Mouse (Mus musculus): ENCODE results near the gene Rgl3. TPM values are rescaled to one million over a fixed set of nuclear protein-coding genes. Genes with fewer than 3 reads are reported as not detected.

The Rgl3 gene
- total RNA-seq, 2 experiments from 2014 or later, result 0.18 to 0.21 TPM

- intact Hi-C loops (cut with DNase I; ENCODE audit: low total_unique reads), result no loop called here
- no peak for DNase-seq
Observed at GRCm38 (mm10) chr9:21988421-21989101, 685 bp downstream of the Rgl3 start.

GRCm38 (mm10) chr9:21987592-21988342, 1.5 kb downstream of the Rgl3 start:
- intact Hi-C loops (cut with DNase I; ENCODE audit: low total_unique reads), result no loop called here

GRCm38 (mm10) chr9:21983911-21984310, 5.3 kb downstream of the Rgl3 start:
- no peak for DNase-seq
- intact Hi-C loops (cut with DNase I; ENCODE audit: low total_unique reads), result no loop called here

More at GRCm38 (mm10) chr9:21987592-21988342, 1.5 kb downstream of the Rgl3 start:
- no peak for DNase-seq

DNA sequence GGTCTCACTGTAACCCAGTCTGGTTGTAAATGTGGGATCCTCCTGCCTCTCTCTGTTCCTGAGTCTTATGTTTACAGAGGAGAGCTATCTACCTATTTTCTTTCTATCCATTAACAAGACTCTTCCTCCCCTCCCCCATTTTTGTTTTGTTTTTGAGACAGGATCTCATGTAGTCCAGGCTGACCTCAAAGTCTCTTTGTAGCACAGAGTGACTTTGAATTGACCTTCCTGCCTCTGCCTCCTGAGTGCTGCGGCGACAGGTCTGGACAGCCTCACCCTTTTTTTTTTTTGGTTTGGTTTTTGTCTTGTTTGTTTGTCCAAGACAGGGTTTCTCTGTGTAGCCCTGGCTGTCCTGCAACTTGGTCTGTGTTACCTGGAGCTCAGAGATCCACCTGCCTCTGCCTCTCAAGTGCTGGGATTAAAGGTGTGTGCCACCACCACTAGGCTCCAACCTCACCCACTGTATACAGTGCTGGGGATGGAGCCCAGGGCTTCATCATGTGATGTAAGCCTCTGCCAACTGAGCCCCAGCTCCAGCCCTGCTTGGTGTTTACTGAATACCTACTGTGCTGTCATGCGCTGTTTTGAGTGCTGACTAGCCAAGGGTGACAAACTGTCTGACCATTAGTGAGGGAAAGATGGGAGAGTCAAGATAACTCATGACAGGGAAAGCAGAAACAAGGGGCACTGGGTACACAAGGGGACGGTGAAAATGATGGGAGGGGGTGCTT, 10.7 kb downstream of the Rgl3 start:
- no peak for DNase-seq
- intact Hi-C loops (cut with DNase I; ENCODE audit: low total_unique reads), result loop anchor here (10.0 kb wide), 1 partner anchor 166 kb away; no protein-coding TSS in a partner anchor

GRCm38 (mm10) chr9:21977972-21978371, 11.3 kb downstream of the Rgl3 start:
- no peak for DNase-seq
- intact Hi-C loops (cut with DNase I; ENCODE audit: low total_unique reads), result loop anchor here (10.0 kb wide), 1 partner anchor 167 kb away; no protein-coding TSS in a partner anchor

DNA sequence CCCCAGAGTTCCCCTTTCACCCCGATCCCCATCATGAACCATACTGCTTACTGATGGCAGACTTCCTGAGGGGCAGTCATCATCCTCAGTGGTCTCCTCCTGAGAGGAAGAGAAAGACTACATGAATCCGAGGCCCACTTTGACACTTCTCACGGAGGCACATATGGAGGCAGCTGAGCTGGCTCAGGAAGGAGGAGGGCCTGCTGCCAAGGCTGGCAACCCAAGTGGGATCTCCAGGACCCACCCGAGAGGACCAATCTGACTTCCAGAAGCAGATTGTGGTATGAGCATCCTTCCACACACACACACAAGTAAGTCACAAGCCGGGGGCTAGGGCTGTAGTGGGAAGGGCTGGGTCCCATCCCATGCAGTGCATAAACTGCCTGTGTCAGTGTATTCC, 11.9 kb downstream of the Rgl3 start:
- no peak for DNase-seq
- intact Hi-C loops (cut with DNase I; ENCODE audit: low total_unique reads), result loop anchor here (10.0 kb wide), 1 partner anchor 167 kb away; no protein-coding TSS in a partner anchor

DNA sequence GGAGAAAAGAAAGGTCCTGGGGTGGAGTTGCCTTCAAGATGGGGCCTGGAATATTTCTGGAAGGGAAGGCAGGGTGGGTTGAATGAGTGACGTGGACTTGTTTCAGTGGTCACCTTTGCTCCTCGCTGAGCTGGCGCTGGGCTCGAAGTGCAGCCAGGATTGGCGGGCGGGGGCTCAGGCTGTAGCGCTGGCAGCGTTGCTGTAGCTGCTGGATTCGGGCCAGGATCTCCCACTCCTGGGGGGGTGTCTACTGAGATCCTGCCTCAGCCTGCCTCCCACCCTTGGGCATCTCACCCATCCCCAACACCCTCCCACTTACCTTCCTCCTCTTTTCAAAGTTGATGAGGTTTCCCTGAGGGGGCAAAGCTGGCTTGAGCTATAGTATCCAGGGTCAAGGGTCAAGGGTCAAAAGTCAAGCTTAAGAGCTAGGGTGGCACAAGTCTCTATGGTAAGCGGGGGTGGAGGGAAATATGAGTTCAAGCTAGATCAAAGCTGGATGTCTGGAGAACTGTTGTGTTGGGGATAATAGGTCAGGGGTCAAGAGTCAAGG, 12.5 kb downstream of the Rgl3 start:
- no peak for DNase-seq
- intact Hi-C loops (cut with DNase I; ENCODE audit: low total_unique reads), result loop anchor here (10.0 kb wide), 1 partner anchor 168 kb away; no protein-coding TSS in a partner anchor

GRCm38 (mm10) chr9:21969304-21969703, 19.9 kb downstream of the Rgl3 start:
- no peak for DNase-seq
- intact Hi-C loops (cut with DNase I; ENCODE audit: low total_unique reads), result no loop called here

GRCm38 (mm10) chr9:21968883-21969282, 20.4 kb downstream of the Rgl3 start:
- intact Hi-C loops (cut with DNase I; ENCODE audit: low total_unique reads), result no loop called here

GRCm38 (mm10) chr9:21963417-21963816, 25.8 kb downstream of the Rgl3 start, which contains the start of gene Epor:
TSS of gene Epor (minus strand) at chr9:21963506.
- intact Hi-C loops (cut with DNase I; ENCODE audit: low total_unique reads), result no loop called here
- DNase-seq, result peak; percentile 79

More at GRCm38 (mm10) chr9:21968883-21969282, 20.4 kb downstream of the Rgl3 start:
- DNase-seq, result no peak

DNA sequence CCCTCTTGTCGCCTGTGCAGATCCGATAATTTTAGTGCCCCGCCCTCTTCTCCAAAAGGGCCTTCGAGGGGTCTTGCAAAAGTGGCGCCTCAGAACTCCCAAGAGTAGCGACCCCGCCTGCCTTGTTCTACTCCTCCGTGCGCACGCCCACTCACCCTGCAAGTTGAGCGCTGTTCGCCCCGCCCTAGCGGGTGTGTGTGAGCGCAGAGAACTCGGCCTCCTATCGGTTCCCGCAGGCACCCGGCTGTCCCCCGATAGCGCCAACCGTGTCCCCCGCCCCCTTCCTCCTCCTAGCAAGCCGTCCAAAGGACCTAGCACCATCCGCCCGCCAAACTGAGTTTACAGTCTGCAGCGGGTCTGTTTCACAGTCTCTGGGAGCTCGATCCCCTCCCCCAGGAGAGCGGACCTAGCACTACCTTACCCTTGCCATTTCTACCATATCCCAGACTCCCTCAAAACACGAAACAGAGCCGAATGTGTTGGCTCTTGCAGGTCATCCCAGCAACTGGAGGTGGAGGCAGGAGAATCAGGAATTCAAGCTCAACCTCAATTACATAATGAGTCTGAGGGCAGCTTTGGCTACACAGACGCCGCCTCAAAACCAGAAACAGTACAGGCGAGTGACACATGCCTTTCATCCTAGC, 26.7 kb downstream of the Rgl3 start:
- intact Hi-C loops (cut with DNase I; ENCODE audit: low total_unique reads), result no loop called here
- DNase-seq, result peak; percentile 68

- intact Hi-C loops (cut with DNase I; ENCODE audit: low total_unique reads), result no loop called here
- no peak for DNase-seq
Observed at GRCm38 (mm10) chr9:21962010-21962409, 27.2 kb downstream of the Rgl3 start.

DNA sequence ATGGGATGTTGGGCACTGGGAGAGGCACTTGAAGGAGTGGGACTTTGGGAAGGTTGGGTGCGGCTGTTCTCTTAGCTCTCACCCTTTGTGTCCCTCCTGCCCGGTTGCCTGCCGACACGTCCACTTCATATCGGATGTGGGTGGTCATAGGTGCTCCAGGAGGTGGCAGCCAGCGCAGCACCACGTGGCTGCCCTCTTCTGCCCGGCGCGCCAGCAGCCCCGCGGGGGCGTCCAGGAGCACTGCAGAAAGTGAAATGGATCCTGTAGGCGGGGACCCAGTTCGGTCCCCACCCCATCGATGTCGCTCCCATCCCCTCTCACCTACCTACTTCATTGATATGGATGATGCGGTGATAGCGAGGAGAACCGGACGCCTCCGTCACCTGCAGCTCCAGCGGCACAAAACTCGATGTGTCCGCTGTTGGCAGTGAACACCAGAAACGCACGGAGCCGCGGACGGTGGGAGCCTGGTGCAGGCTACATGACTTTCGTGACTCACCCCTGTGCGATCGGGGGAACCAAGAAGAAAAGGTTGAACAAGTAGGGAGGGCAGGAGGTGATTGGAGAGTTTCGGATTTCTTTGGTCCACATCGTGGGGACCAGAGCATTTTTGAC, 27.8 kb downstream of the Rgl3 start:
- intact Hi-C loops (cut with DNase I; ENCODE audit: low total_unique reads), result no loop called here

GRCm38 (mm10) chr9:21960558-21961208, 28.6 kb downstream of the Rgl3 start:
- intact Hi-C loops (cut with DNase I; ENCODE audit: low total_unique reads), result no loop called here
- no peak for DNase-seq

More for the DNA sequence above, 27.8 kb downstream of the Rgl3 start:
- DNase-seq, result no peak

DNA sequence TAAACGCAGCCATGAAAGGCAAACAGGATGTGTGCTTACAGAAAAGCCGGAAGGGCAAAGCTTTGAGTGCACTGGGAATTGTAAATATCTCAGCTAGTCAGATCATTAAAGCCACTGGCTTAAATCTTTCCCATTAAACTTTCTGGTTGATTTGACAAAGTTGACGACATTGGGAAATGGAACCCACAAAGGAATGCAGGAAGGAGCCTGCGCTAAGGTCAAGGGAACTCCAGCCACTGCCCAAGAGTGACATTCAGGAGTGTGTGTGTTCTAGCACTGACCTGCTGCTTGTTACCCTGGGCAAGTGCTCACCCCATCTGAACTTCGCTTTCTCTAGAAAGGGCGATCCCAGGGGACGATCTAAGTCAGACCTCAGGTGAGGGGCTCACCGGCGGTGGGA, 29.1 kb downstream of the Rgl3 start:
- intact Hi-C loops (cut with DNase I; ENCODE audit: low total_unique reads), result no loop called here
- no peak for DNase-seq

GRCm38 (mm10) chr9:21959244-21959643, 30.0 kb downstream of the Rgl3 start:
- intact Hi-C loops (cut with DNase I; ENCODE audit: low total_unique reads), result no loop called here
- no peak for DNase-seq

DNA sequence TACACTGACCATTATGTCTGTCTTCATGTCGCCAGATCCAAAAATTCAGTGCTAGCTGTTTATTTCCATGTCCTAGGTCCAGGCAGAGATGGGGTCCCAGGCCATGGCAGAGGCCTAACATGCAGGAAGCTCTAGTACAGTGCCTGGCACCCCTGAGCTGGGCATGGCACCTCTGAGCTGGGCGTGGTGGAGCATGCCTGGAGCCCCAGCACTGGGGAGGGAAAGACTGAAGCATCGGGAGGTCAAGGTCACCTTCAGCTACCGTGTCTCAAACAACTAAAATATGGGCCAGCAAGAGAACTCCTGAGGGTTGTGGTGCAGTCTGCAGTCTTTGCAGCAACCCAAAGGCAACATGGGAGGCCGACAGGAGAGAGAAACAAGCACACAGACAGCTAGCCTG, 30.9 kb downstream of the Rgl3 start:
- intact Hi-C loops (cut with DNase I; ENCODE audit: low total_unique reads), result no loop called here

GRCm38 (mm10) chr9:21955570-21956281, 33.5 kb downstream of the Rgl3 start, which contains the start of gene Swsap1:
TSS of gene Swsap1 (plus strand) at chr9:21955755.
- intact Hi-C loops (cut with DNase I; ENCODE audit: low total_unique reads), result no loop called here
- peak; percentile 95 for DNase-seq

More for the DNA sequence above, 30.9 kb downstream of the Rgl3 start:
- no peak for DNase-seq

All from gastrocnemius, postnatal 14 days (tissue).